ENCODE assay signal across 12 mouse cellular contexts in genomic region chr11:88548832-88549528, GRCm38 (mm10).
A peak's percentile ranks its signal among the peaks of the same experiment; 100 is the strongest.
DNase-seq lines count a peak whose midpoint lies in the region; ATAC-seq and TF ChIP-seq lines count a peak whose summit lies in the region.
"Had no signal": no experiment of that assay in that cellular context is flagged by ENCODE, and none has a peak within 500 bp of the region (broad histone marks: within the 10 kb centered on the region; RNA-seq: fewer than 3 reads in every experiment).

No protein-coding gene starts in this region.

- ATAC-seq in heart, embryonic 13.5 days (ENCODE audit: extremely low read depth, insufficient number of reproducible peaks, low FRiP score, low TSS enrichment), result no peak
- no peak for ATAC-seq in hindbrain, embryonic 15.5 days (ENCODE audit: low FRiP score, low read depth)
- no peak for ATAC-seq in frontal cortex, adult (ENCODE audit: low TSS enrichment)
- ATAC-seq in megakaryocyte, adult 5-6 weeks (ENCODE audit: poor library complexity, severe bottlenecking), result no peak
- ATAC-seq: liver, postnatal 0 days had no signal

- H3K36me3 ChIP-seq in heart, embryonic 13.5 days, result no peaks in the 10 kb centered on the region
- peaks cover 3% of the 10 kb centered on the region for H3K36me3 ChIP-seq in heart, adult 2 months (ENCODE audit: control insufficient read depth, insufficient read depth, low read length)
- H3K36me3 ChIP-seq in E14TG2a.4 (ENCODE audit: insufficient read depth, low read length), result peaks cover 10% of the 10 kb centered on the region; the same call in 1 of the 2 replicates
- no peaks in the 10 kb centered on the region for H3K36me3 ChIP-seq in hindbrain, embryonic 15.5 days

- H3K9me3 ChIP-seq in heart, embryonic 13.5 days, result no peaks in the 10 kb centered on the region
- no peaks in the 10 kb centered on the region for H3K9me3 ChIP-seq in E14TG2a.4 (ENCODE audit: low read length)
- no peaks in the 10 kb centered on the region for H3K9me3 ChIP-seq in hindbrain, embryonic 15.5 days
- H3K9me3 ChIP-seq: G1E had no signal

- H3K4me2 ChIP-seq in heart, embryonic 13.5 days, result no peak overlapping the region
- no peak overlapping the region for H3K4me2 ChIP-seq in hindbrain, embryonic 15.5 days

- no peak for TF ChIP-seq CTCF in heart, adult 2 months (IDR thresholded peaks at IDR 0.05)
- no peak for TF ChIP-seq CTCF in E14TG2a.4 (conservative IDR thresholded peaks at IDR 0.05; ENCODE audit: low read length)

- WGBS in heart, embryonic 13.5 days, result 74% methylated on average over 6 of the region's 6 CpGs
- WGBS in heart, adult 2 months, result 73% methylated on average over 6 of the region's 6 CpGs
- 60% methylated on average over 6 of the region's 6 CpGs for WGBS in hindbrain, embryonic 15.5 days

- peaks cover 88% of the 10 kb centered on the region for H3K4me1 ChIP-seq in heart, embryonic 13.5 days
- peaks cover 25% of the 10 kb centered on the region for H3K4me1 ChIP-seq in heart, adult 2 months (ENCODE audit: control insufficient read depth, insufficient read depth, low read length)
- peaks cover 84% of the 10 kb centered on the region for H3K4me1 ChIP-seq in E14TG2a.4 (replicated peaks; ENCODE audit: low read depth, low read length)
- peaks cover 77% of the 10 kb centered on the region for H3K4me1 ChIP-seq in hindbrain, embryonic 15.5 days (replicated peaks)

- H3K4me3 ChIP-seq in heart, embryonic 13.5 days, result no peak overlapping the region
- no peak overlapping the region for H3K4me3 ChIP-seq in heart, adult 2 months
- peak overlapping the region; percentile 55 for H3K4me3 ChIP-seq in E14TG2a.4 (replicated peaks; ENCODE audit: low read length)
- no peak overlapping the region for H3K4me3 ChIP-seq in hindbrain, embryonic 15.5 days

- TF ChIP-seq EP300 in heart, adult 2 months (IDR thresholded peaks at IDR 0.05; ENCODE audit: insufficient read depth, low read depth, low read length), result no peak

- peak overlapping the region; percentile 13; the same call in 1 of the 2 replicates for H3K27ac ChIP-seq in heart, embryonic 13.5 days (replicated peaks)
- no peak overlapping the region for H3K27ac ChIP-seq in heart, adult 2 months
- peak overlapping the region; percentile 47 for H3K27ac ChIP-seq in hindbrain, embryonic 15.5 days (replicated peaks)

- TF ChIP-seq POLR2A in heart, adult 2 months (IDR thresholded peaks at IDR 0.05; ENCODE audit: insufficient read depth, low read depth, low read length), result no peak

- intact Hi-C loops in heart, adult 2 months (cut with DNase I), result no loop called here

- peak overlapping the region; percentile 19; the same call in 1 of the 2 replicates for H3K9ac ChIP-seq in heart, embryonic 13.5 days
- H3K9ac ChIP-seq in heart, adult 2 months (ENCODE audit: low read depth, low read length), result no peak overlapping the region
- no peak overlapping the region for H3K9ac ChIP-seq in hindbrain, embryonic 15.5 days
- H3K9ac ChIP-seq: liver, postnatal 0 days had no signal

- H3K79me2 ChIP-seq in heart, adult 2 months (replicated peaks; ENCODE audit: control insufficient read depth, insufficient read depth, low read length), result no peaks in the 10 kb centered on the region

- no peaks in the 10 kb centered on the region for H3K27me3 ChIP-seq in heart, embryonic 13.5 days (replicated peaks)
- H3K27me3 ChIP-seq in heart, adult 2 months (ENCODE audit: control insufficient read depth, insufficient read depth, low read length), result no peaks in the 10 kb centered on the region
- no peaks in the 10 kb centered on the region for H3K27me3 ChIP-seq in E14TG2a.4 (ENCODE audit: insufficient read depth, low read length)
- H3K27me3 ChIP-seq in hindbrain, embryonic 15.5 days, result no peaks in the 10 kb centered on the region

- no peak for DNase-seq in heart, adult 2 months
- DNase-seq in 3134 (ENCODE audit: extremely low read depth, insufficient read length, low spot score), result peak; percentile 55
- DNase-seq: cerebellum, postnatal 14 days; heart, postnatal 4 days; kidney, adult 9 months; liver, postnatal 0 days had no signal
